Mouse (Mus musculus) embryonic facial prominence, embryonic 13.5 days (tissue): ENCODE results near the gene Fam98b. TPM values are rescaled to one million over a fixed set of nuclear protein-coding genes. Genes with fewer than 3 reads are reported as not detected.

Experiments used
- ATAC-seq: fragments of 200-750 bp; cut with Nextera tagmentation; 2 replicates; pipeline ENCODE4 v1.8.0; 2017; ENCODE audit warnings: low read depth; ENCODE audit not compliant: insufficient number of reproducible peaks, insufficient read depth, low FRiP score, low TSS enrichment
- H3K27ac ChIP-seq: fragments of 300-500 bp; sonication (generic); 2 replicates; pipeline ENCODE4 v1.5.1; 2015; ENCODE audit warnings: moderate library complexity, mild to moderate bottlenecking, inconsistent platforms
- H3K27me3 ChIP-seq: fragments of 300-500 bp; sonication (generic); 2 replicates; pipeline ENCODE4 v1.6.1; 2015; ENCODE audit warnings: mild to moderate bottlenecking, inconsistent platforms
- H3K36me3 ChIP-seq: fragments of 300-500 bp; sonication (generic); 2 replicates; pipeline ENCODE4 v1.6.1; 2015; ENCODE audit warnings: mild to moderate bottlenecking, inconsistent platforms
- H3K4me1 ChIP-seq: fragments of 300-500 bp; sonication (generic); 2 replicates; pipeline ENCODE4 v1.6.1; 2015; ENCODE audit warnings: inconsistent platforms
- H3K4me2 ChIP-seq: fragments of 300-500 bp; sonication (generic); 2 replicates; pipeline ENCODE4 v1.6.1; 2015; ENCODE audit warnings: moderate library complexity, mild to moderate bottlenecking, inconsistent platforms
- H3K4me3 ChIP-seq: fragments of 300-500 bp; sonication (generic); 2 replicates; pipeline ENCODE4 v1.5.1; 2015; ENCODE audit warnings: mild to moderate bottlenecking, inconsistent platforms
- H3K9ac ChIP-seq: fragments of 300-500 bp; sonication (generic); 2 replicates; pipeline ENCODE4 v1.6.1; 2015; ENCODE audit warnings: mild to moderate bottlenecking, inconsistent platforms
- H3K9me3 ChIP-seq: fragments of 300-500 bp; sonication (generic); 2 replicates; pipeline ENCODE4 v1.6.1; 2016; ENCODE audit warnings: inconsistent platforms
- WGBS: fragments of 180-500 bp; shearing (Covaris S2); methylation state at CpG from one replicate; pipeline ENCODE4 v1.1.7; 2015; ENCODE audit warnings: mixed read lengths; 5-methylcytosine and 5-hydroxymethylcytosine counted together
- polyA plus RNA-seq: library from polyadenylated mRNA; unstranded; fragments of >200 nt; fragmentation: Nextera tagmentation; extraction: Ambion mirVana; gene quantifications from 2 replicates; pipeline ENCODE4 v1.2.1, GENCODE M21; 2015

The Fam98b gene
- polyA plus RNA-seq, 1 experiment from 2014 or later = 17.6 TPM

DNA sequence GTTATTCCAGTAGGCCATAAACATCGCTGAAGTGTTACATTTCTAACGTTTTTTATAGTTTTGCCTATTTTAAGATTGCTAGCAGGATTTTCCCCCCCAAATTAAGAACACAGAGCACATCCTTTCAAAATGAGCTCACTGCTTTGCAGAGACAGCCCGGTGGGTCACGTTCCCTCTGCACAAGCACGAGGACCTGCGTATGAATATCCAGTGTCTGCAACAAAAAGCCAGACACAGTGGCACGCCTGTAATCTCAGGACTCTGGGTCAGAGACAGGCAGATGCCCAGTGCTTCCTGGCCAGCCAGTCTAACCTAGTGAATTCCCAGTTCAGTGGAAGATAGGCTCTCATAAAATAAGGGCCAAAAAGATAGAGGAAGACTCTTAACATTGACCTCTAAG, 19.3 kb upstream of the Fam98b start:
- Histone ChIP-seq H3K9ac (no peak overlapping the region), H3K27me3 (peaks cover 9% of the 10 kb centered on the region; the same call in 1 of the 2 replicates), H3K4me2 (no peak overlapping the region), H3K4me1 (peaks cover 11% of the 10 kb centered on the region), H3K27ac (no peak overlapping the region), H3K9me3 (no peaks in the 10 kb centered on the region), H3K4me3 (no peak overlapping the region), H3K36me3 (no peaks in the 10 kb centered on the region)
- 71% methylated on average over 7 of the region's 7 CpGs for WGBS
- no peak for ATAC-seq

DNA sequence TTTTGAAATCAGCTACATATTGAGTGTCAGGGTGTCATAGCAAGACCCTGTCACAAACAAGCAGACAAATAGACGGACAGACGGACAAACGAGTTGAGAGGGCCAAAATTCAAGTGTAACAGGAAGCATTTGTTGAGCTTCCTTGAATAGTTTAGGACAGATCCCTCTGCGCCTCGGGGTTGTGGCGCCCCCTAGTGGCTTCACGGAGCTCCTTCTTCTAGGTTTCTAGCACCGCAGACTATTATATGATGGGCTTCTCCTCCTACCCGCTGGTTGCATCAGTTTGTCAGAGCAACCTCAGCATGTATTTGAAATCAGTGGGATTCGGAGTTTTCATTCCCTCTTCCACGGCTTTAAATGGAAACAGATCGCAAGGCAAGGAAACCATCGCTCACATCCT, 18.3 kb upstream of the Fam98b start:
- H3K36me3 ChIP-seq = no peaks in the 10 kb centered on the region
- H3K27ac ChIP-seq = no peak overlapping the region
- H3K9me3 ChIP-seq = no peaks in the 10 kb centered on the region
- H3K4me2 ChIP-seq = 0 out of 2 replicates have a peak overlapping the region, but pooled peaks have one; percentile 5
- H3K4me1 ChIP-seq = peaks cover 11% of the 10 kb centered on the region
- WGBS = 4% methylated on average over 13 of the region's 13 CpGs
- H3K27me3 ChIP-seq = peaks cover 9% of the 10 kb centered on the region; the same call in 1 of the 2 replicates
- ATAC-seq = no peak
- H3K9ac ChIP-seq = no peak overlapping the region
- H3K4me3 ChIP-seq = no peak overlapping the region

DNA sequence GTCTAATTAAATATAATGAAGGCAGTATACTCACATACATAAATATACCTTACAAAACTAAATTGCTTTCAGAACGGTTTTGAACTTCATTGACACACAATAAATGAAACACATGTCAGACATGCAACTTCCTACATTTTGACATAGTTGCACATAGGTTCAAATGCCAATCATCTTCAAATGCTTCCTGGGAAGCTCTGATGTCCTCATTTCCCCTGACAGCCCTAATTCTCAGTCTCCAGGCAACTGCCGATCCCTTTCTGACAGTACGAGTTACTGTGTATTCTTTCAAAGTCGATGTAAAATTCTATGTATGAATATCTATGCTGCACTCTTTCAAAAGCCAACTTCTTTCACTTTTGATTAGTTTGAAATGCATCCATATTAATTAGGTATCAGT, 7.6 kb upstream of the Fam98b start:
- Histone ChIP-seq H3K9me3 (no peaks in the 10 kb centered on the region), H3K9ac (no peak overlapping the region), H3K4me1 (no peaks in the 10 kb centered on the region), H3K27ac (no peak overlapping the region), H3K27me3 (0 out of 2 replicates have a peak, but pooled peaks cover 3% of the 10 kb centered on the region), H3K4me3 (no peak overlapping the region), H3K4me2 (no peak overlapping the region), H3K36me3 (no peaks in the 10 kb centered on the region)
- ATAC-seq = no peak
- 66% methylated on average over 4 of the region's 4 CpGs for WGBS

DNA sequence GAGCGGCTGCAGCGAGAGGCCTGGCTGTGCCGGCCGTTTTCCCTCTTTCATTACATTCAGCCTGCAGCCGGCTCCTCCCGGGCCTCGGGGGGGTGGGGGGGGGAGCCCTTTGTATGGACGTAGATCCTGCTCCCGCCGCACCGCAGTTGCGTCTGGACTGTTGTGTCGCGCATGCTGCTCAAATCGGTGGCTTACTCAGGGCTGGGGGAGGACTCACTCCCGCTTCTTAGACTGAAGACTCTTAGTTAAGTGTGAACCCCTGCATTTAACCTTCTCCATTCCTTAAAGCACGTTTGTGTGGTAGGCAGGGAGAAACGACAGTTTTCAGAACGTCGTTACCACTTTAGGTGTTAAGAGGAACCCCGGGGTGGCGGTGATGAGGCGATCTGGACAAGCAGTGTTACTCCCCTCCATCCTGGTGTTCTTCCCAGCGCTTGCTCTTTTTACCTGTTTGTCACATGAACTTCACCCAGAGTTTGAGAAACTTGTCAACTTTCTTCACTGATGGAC, 517 bp downstream of the Fam98b start:
- H3K9ac ChIP-seq = peak overlapping the region; percentile 92
- ATAC-seq = peak; percentile 57; the same call in 1 of the 2 replicates

DNA sequence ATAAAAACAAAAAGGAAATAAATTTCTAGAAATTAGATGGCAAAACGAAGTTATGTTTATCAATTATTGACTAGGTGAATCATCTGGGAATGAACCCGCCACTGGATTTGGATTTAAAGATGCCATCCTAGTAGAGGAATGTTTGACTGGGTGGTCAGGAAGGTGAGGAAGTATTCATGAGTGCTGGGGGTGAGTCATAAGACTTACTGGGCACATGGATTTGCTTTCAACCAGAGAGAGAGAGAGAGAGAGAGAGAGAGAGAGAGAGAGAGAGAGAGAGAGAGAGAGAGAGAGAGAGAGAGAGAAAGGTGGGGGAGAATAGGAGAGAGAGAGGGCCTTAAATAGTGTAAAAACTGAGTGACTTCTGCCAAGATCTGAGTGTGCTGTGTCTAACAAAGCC, 5.9 kb downstream of the Fam98b start:
- H3K36me3 ChIP-seq = peaks cover 16% of the 10 kb centered on the region; the same call in 1 of the 2 replicates
- 89% methylated on average over 2 of the region's 2 CpGs for WGBS
- no peak for ATAC-seq
- no peak overlapping the region for H3K9ac ChIP-seq
- no peaks in the 10 kb centered on the region for H3K27me3 ChIP-seq
- peaks cover 8% of the 10 kb centered on the region; the same call in 1 of the 2 replicates for H3K4me1 ChIP-seq
- no peak overlapping the region for H3K4me3 ChIP-seq
- H3K4me2 ChIP-seq = no peak overlapping the region
- no peaks in the 10 kb centered on the region for H3K9me3 ChIP-seq
- H3K27ac ChIP-seq = no peak overlapping the region

More for the DNA sequence above, 517 bp downstream of the Fam98b start:
- Histone ChIP-seq H3K27me3 (no peaks in the 10 kb centered on the region), H3K27ac (peak overlapping the region; percentile 90), H3K36me3 (no peaks in the 10 kb centered on the region), H3K4me2 (peak overlapping the region; percentile 89), H3K4me1 (peaks cover 9% of the 10 kb centered on the region; the same call in 1 of the 2 replicates), H3K4me3 (peak overlapping the region; percentile 90), H3K9me3 (no peaks in the 10 kb centered on the region)
- WGBS = under 1% methylated on average over 23 of the region's 24 CpGs

DNA sequence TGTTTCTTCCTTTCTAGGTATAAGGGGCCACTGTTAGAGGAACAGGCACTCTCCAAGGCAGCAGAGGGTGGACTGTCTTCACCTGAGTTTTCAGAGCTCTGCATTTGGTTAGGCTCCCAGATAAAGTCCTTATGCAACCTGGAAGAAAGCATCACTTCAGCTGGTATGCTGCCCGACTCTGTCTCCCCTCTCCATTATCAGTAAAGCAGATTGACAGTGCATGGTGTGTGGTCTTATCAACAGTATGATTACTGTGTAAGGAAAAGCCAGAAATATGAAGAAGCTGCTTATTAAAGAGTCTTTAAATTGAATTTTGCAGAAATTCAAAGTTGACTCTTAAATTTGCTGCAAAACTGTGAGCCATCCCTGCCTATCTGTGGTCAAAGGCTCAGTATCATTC, 8.1 kb downstream of the Fam98b start:
- H3K27me3 ChIP-seq = no peaks in the 10 kb centered on the region
- 86% methylated on average over 1 of the region's 1 CpGs for WGBS
- H3K4me1 ChIP-seq = no peaks in the 10 kb centered on the region; the same call in 1 of the 2 replicates
- H3K9ac ChIP-seq = no peak overlapping the region
- H3K4me3 ChIP-seq = no peak overlapping the region
- no peak overlapping the region for H3K4me2 ChIP-seq
- peaks cover 31% of the 10 kb centered on the region for H3K36me3 ChIP-seq
- ATAC-seq = no peak
- no peaks in the 10 kb centered on the region for H3K9me3 ChIP-seq
- H3K27ac ChIP-seq = no peak overlapping the region

DNA sequence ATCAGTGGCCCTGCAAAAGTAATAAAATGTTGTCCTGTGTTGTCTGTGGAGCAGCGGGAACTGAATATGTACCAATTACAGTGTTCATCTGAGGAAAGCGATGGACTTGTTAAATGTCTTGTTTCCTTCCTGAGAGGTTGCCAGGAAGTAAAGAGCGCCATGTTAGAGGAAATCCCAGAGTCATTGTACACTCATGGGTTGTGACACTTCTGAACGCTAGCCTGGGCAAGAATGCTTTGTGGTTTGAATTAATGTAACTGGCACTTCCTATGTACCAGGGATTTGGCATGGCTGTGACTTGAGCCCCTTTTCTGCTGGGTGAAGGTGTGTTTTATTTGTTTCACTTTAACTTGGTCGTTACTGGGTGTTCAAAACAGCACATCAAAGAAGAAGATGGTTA, 12.6 kb downstream of the Fam98b start:
- ATAC-seq = no peak
- Histone ChIP-seq H3K9me3 (no peaks in the 10 kb centered on the region), H3K4me3 (no peak overlapping the region), H3K27ac (no peak overlapping the region), H3K4me1 (no peaks in the 10 kb centered on the region), H3K9ac (no peak overlapping the region), H3K4me2 (no peak overlapping the region), H3K36me3 (peaks cover 52% of the 10 kb centered on the region), H3K27me3 (no peaks in the 10 kb centered on the region)
- 89% methylated on average over 5 of the region's 5 CpGs for WGBS

DNA sequence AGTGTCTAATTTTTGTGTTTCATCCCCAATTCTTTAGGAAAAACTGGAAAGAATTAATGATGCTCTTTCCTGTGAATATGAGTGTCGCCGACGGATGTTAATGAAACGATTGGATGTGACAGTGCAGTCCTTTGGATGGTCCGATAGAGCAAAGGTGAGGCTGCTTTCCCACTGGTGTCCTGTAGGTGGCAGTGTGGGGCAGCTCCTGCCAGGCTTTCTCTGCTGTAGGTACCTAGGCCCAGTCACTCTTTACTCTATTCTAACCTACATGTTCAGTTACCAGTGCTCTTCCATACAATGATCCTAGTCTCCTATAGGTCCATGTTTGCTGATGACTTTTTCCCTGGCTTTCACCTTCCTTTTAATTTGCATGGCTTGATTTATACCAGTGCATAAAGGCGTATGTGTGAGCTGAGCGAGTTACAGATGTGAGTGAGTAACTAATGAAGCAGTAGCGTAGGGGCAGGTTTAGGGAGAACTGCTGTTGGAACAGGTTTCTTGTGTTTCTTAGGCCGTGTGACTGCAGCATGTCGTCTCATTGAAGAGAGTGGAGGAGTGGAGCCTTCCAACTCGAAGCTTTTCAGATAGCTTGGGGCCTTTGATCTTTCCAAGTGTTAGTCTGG, 14.4 kb downstream of the Fam98b start:
- H3K36me3 ChIP-seq = peaks cover 58% of the 10 kb centered on the region
- ATAC-seq = no peak

DNA sequence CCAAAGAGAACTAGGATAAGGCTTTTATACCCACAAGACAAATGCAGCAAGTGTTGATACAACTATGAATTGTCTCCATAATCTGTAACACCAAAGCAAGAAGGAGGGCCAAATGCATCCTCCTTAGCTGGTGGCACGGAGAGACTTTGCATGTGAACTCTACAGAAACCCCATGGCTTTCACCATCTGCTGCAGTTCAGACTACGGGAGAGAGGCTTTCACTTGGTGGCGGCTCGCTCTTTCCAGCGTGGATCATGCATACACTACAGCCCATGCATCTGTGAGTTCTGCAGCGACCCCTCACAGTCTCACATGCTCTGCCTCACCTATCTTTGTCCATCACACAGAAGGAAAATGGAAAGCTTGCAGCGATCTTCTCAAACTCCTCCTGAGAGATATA, 38.8 kb downstream of the Fam98b start:
- no peaks in the 10 kb centered on the region for H3K36me3 ChIP-seq
- no peak overlapping the region for H3K27ac ChIP-seq
- no peaks in the 10 kb centered on the region for H3K9me3 ChIP-seq
- no peaks in the 10 kb centered on the region for H3K27me3 ChIP-seq
- no peak overlapping the region for H3K9ac ChIP-seq
- no peaks in the 10 kb centered on the region for H3K4me1 ChIP-seq
- no peak overlapping the region for H3K4me2 ChIP-seq
- no peak overlapping the region for H3K4me3 ChIP-seq
- 93% methylated on average over 7 of the region's 7 CpGs for WGBS
- no peak for ATAC-seq

More for the DNA sequence above, 14.4 kb downstream of the Fam98b start:
- H3K4me3 ChIP-seq = no peak overlapping the region
- H3K9ac ChIP-seq = no peak overlapping the region
- no peak overlapping the region for H3K27ac ChIP-seq
- no peaks in the 10 kb centered on the region for H3K27me3 ChIP-seq
- H3K9me3 ChIP-seq = no peaks in the 10 kb centered on the region
- WGBS = 68% methylated on average over 11 of the region's 11 CpGs
- H3K4me1 ChIP-seq = no peaks in the 10 kb centered on the region
- H3K4me2 ChIP-seq = no peak overlapping the region

DNA sequence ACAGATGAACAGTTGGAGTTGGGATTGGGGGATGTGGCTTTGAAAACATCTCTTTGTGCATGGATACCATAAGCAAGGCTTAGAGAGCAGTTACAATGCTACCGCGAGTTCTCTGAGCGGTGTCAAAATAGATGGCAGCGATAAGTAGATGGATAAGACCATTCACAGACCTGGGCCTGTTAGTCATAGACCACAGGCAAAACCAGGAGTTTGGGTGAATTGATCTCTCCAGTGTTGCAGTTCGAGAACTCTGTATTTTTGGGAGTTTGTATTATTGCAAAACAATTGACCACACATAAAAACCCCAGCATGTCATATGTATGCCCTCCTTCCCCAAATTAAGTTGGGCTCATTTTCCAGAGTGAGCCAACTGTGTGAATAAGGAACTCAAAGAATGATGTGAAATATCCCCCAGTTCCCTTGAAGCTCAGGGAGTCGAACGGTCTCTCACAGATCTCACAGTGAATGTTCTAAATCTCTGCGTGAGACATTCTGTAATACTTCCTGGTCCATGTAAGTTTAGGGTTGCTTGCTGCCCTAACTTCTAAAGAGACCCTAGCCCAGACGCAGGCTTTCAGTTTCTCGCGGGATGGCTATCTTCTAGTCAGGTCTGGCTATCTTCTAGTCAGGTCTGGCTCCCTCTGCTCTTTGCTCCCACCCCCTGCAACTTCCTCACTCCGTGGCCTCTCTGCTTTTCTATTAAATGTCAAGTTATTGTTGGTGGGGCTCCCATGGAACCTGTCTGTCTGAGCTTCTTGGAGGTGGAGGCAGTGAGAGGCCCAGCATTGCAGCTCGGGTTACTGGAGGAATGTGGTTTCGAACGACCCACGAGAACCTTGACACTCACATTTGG, 50.3 kb downstream of the Fam98b start:
- no peaks in the 10 kb centered on the region for H3K27me3 ChIP-seq
- 0 out of 2 replicates have a peak, but pooled peaks cover 5% of the 10 kb centered on the region for H3K4me1 ChIP-seq
- 76% methylated on average over 16 of the region's 16 CpGs for WGBS
- H3K4me3 ChIP-seq = no peak overlapping the region
- ATAC-seq = no peak
- H3K9me3 ChIP-seq = no peaks in the 10 kb centered on the region
- no peaks in the 10 kb centered on the region for H3K36me3 ChIP-seq
- peak overlapping the region; percentile 33; the same call in 1 of the 2 replicates for H3K27ac ChIP-seq
- H3K9ac ChIP-seq = no peak overlapping the region
- no peak overlapping the region; the same call in 1 of the 2 replicates for H3K4me2 ChIP-seq

DNA sequence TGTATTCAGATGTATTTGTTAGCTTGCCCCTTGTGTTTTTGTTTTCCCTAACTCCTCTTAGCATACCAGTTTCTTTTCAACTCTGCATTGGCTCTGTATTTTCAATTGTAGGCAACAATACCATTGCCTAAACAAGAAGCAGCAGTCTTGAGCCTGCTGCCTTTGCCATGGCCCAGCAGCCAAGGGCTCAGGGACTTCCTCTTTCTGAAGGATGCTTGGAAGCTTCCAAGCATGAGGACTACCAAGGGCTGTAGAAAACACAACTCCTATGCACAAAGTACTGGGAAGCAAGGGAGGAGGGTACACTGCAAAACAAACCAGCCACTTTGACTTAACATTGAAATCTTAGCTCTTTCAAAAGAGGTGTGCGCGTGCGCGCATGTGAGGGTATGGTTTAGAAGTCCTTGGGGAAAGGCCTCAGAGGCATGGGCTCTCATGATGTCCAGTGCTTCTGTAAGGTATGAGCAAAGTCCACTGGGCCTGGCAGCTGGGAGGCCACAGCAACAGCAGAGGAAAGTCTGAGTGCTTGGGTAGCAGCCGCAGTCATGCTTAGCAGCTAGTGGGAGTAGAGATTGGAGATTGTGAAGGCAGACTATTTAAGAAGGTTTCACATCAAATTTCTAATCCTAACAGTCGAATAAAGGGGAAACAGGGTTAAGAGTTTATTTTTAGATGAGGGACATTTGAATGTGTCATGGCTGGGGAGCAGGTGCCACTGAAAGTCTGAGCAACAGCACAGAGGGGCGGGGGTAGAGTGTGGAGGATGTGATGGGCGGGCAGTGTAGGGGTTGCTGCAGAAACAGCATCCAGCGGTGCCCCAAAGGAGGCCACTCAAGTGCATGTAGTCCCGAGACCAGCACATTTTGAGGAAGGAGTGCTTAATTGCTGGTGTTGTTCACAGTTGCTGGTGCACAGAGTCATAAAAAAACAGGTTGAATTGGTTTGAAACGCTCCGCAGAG, 54.1 kb downstream of the Fam98b start:
- Histone ChIP-seq H3K27me3 (no peaks in the 10 kb centered on the region), H3K4me3 (no peak overlapping the region), H3K4me2 (no peak overlapping the region), H3K9me3 (no peaks in the 10 kb centered on the region), H3K4me1 (0 out of 2 replicates have a peak, but pooled peaks cover 5% of the 10 kb centered on the region), H3K27ac (no peak overlapping the region), H3K36me3 (no peaks in the 10 kb centered on the region), H3K9ac (no peak overlapping the region)
- ATAC-seq = no peak
- 88% methylated on average over 12 of the region's 12 CpGs for WGBS
